Mouse (Mus musculus) embryonic facial prominence, embryonic 13.5 days (tissue): ENCODE results near the gene Sptbn4. TPM values are rescaled to one million over a fixed set of nuclear protein-coding genes. Genes with fewer than 3 reads are reported as not detected.

ENCODE experiments used
- ATAC-seq: fragments of 200-750 bp; cut with Nextera tagmentation; 2 replicates; pipeline ENCODE4 v1.8.0; 2017; ENCODE audit warnings: low read depth; ENCODE audit not compliant: insufficient number of reproducible peaks, insufficient read depth, low FRiP score, low TSS enrichment
- H3K27ac ChIP-seq: fragments of 300-500 bp; sonication (generic); 2 replicates; pipeline ENCODE4 v1.5.1; 2015; ENCODE audit warnings: moderate library complexity, mild to moderate bottlenecking, inconsistent platforms
- H3K27me3 ChIP-seq: fragments of 300-500 bp; sonication (generic); 2 replicates; pipeline ENCODE4 v1.6.1; 2015; ENCODE audit warnings: mild to moderate bottlenecking, inconsistent platforms
- H3K36me3 ChIP-seq: fragments of 300-500 bp; sonication (generic); 2 replicates; pipeline ENCODE4 v1.6.1; 2015; ENCODE audit warnings: mild to moderate bottlenecking, inconsistent platforms
- H3K4me1 ChIP-seq: fragments of 300-500 bp; sonication (generic); 2 replicates; pipeline ENCODE4 v1.6.1; 2015; ENCODE audit warnings: inconsistent platforms
- H3K4me2 ChIP-seq: fragments of 300-500 bp; sonication (generic); 2 replicates; pipeline ENCODE4 v1.6.1; 2015; ENCODE audit warnings: moderate library complexity, mild to moderate bottlenecking, inconsistent platforms
- H3K4me3 ChIP-seq: fragments of 300-500 bp; sonication (generic); 2 replicates; pipeline ENCODE4 v1.5.1; 2015; ENCODE audit warnings: mild to moderate bottlenecking, inconsistent platforms
- H3K9ac ChIP-seq: fragments of 300-500 bp; sonication (generic); 2 replicates; pipeline ENCODE4 v1.6.1; 2015; ENCODE audit warnings: mild to moderate bottlenecking, inconsistent platforms
- H3K9me3 ChIP-seq: fragments of 300-500 bp; sonication (generic); 2 replicates; pipeline ENCODE4 v1.6.1; 2016; ENCODE audit warnings: inconsistent platforms
- WGBS: fragments of 180-500 bp; shearing (Covaris S2); methylation state at CpG from one replicate; pipeline ENCODE4 v1.1.7; 2015; ENCODE audit warnings: mixed read lengths; 5-methylcytosine and 5-hydroxymethylcytosine counted together
- polyA plus RNA-seq: library from polyadenylated mRNA; unstranded; fragments of >200 nt; fragmentation: Nextera tagmentation; extraction: Ambion mirVana; gene quantifications from 2 replicates; pipeline ENCODE4 v1.2.1, GENCODE M21; 2015

Sptbn4 gene
- polyA plus RNA-seq, 1 experiment from 2014 or later: 0.73 TPM

DNA sequence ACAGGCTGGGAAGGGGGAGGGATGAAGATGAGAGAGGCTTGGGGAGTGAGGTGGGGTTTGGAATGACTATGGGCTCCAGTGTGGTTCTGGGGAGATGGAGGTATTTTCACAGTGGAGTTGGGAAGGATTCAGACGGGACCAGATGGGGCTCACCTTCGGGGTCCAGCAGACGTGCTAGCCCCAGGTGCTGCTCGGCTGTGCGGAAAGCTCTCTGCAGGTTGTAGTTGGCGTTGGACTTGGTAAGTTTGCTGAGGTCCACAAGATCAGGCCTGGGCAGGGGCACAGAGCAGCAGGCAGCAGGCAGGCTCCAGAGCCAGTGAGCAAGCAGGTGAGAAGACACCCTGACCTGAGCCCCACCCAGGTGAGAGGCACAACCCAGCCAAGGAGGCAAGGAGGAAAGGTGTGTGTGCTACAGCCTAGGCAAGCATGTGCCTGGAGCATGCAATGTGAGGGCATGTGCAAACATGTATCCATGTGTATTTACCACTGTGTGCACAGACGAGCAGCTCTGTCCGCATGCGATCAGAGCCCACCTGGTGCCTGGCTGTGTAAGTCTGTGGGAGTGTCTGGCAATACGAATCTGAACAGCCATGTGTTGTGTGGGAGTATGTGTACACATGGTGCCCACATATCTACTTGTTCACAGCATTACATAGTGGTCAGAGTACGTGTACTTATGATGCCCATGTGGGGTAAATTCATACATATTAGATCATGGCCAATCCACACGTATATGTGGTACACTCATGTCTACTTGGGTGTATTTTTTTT is 23.7 kb downstream of the Sptbn4 start:
- Histone ChIP-seq H3K27ac (no peak overlapping the region), H3K4me3 (no peak overlapping the region), H3K27me3 (no peaks in the 10 kb centered on the region), H3K4me1 (no peaks in the 10 kb centered on the region), H3K36me3 (no peaks in the 10 kb centered on the region), H3K4me2 (no peak overlapping the region), H3K9ac (no peak overlapping the region), H3K9me3 (peaks cover 5% of the 10 kb centered on the region; the same call in 1 of the 2 replicates)
- 83% methylated on average over 12 of the region's 12 CpGs for WGBS
- no peak for ATAC-seq

DNA sequence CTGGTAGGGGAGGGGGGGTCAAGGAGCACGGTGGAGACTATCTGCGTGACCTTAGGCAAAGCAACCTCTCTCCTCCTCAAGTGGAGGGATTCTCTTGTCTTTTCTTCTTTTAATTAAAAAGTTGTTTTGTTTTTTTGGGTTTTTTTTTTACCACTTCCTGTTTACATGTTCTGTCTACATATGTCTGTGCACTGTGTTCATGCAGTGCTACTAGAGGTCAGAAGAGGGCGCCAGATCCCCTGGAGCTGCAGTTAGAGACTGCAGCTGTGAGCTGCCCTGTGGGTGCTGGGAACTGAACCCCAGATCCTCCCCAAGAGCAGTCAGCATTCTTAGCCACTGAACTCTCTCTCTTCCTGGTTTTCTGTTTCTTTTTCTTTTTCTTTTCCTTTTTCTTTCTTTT is 28.4 kb downstream of the Sptbn4 start:
- no peak for ATAC-seq
- Histone ChIP-seq H3K27ac (no peak overlapping the region), H3K4me2 (no peak overlapping the region), H3K36me3 (no peaks in the 10 kb centered on the region), H3K9me3 (peaks cover 4% of the 10 kb centered on the region; the same call in 1 of the 2 replicates), H3K27me3 (no peaks in the 10 kb centered on the region), H3K9ac (no peak overlapping the region), H3K4me3 (no peak overlapping the region), H3K4me1 (no peaks in the 10 kb centered on the region)
- 66% methylated on average over 3 of the region's 3 CpGs for WGBS

DNA sequence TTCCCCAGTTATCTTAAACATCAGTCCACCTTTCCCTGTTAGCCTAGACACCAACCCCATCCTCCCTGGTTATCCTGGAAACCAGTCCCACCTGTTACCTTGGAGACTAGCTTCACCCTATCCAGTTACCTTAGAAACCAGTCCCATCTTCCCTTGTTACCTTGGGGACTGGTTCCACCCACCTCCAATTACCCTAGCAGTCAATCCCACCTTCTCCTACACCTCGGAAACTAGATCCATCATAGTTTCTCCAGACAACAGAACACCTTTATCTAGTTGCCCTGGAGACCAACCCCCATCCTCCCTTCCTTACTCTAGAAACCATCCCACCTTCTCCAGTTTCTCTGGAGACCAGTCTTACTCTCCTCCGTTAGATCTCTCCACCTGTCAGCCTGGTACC is 30.3 kb downstream of the Sptbn4 start:
- no peak overlapping the region for H3K4me2 ChIP-seq
- no peak overlapping the region for H3K4me3 ChIP-seq
- no peaks in the 10 kb centered on the region for H3K4me1 ChIP-seq
- no peak overlapping the region for H3K9ac ChIP-seq
- no peaks in the 10 kb centered on the region for H3K36me3 ChIP-seq
- 72% methylated on average over 2 of the region's 2 CpGs for WGBS
- H3K9me3 ChIP-seq: peaks cover 4% of the 10 kb centered on the region; the same call in 1 of the 2 replicates
- H3K27me3 ChIP-seq: no peaks in the 10 kb centered on the region
- H3K27ac ChIP-seq: no peak overlapping the region
- ATAC-seq: no peak

DNA sequence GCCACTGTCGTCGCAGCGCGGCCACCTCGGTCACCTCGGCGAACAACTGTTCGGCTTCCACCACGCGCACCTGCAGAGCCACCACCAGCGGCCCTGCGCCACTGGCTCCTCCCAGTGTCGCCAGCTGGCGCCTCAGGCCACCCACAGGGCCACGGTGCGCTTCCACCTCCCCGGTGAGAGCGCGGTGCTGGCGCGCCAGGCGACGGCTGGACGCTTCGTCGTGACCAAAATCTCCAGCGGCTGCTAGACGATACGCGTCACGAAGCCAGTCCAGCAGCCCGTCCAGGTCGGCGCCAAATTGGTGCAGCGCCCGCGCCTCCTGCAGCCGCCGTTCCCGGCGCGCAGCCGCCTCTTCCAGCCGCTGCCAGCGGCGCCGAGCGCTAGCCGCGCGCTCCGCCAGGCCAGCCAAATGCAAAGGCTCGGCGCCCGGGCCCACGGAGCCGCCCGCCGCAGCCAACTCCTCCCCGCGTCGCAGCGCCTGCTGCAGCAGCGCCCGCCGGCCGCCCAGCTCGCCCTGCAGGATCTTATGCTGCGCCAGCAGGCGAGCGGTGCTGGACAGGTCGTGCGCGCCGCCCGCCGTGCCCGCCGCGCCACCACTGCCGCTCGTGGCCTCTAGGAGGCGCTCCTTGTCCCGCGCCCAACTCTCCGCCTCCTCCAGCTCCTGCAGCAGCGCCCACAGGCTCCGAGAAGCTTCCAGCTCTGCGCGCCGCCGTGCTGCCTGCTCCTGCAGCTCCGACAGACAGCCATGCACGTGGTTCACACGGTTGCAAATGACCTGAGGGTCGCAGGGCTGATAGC is 38.9 kb downstream of the Sptbn4 start:
- peak overlapping the region; percentile 65 for H3K9ac ChIP-seq
- ATAC-seq: peak; percentile 66; the same call in 1 of the 2 replicates
- H3K9me3 ChIP-seq: peaks cover 4% of the 10 kb centered on the region; the same call in 1 of the 2 replicates
- WGBS: under 1% methylated on average over 96 of the region's 96 CpGs
- no peak overlapping the region for H3K27ac ChIP-seq
- H3K4me3 ChIP-seq: peak overlapping the region; percentile 54
- peaks cover 24% of the 10 kb centered on the region for H3K4me1 ChIP-seq
- peaks cover 72% of the 10 kb centered on the region for H3K27me3 ChIP-seq
- H3K4me2 ChIP-seq: peak overlapping the region; percentile 88
- H3K36me3 ChIP-seq: no peaks in the 10 kb centered on the region

DNA sequence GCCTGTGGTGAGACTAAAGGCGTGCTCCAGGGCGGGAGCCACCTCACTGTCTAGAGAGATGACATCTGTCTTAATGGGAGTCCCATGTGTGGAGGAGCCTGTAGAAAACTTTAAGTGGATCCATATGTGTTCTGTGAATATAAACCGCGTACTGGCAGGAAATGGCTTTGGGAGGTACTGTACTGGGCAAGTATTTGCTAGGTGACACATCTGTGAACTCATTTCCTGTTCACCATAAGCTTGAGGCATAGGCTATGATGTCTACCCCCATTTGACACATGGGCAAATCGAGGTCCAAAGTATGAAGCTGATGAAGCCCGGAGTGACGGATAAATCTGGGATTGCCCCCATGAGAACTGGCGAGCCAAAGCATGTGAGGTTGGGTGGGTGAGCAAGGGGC is 39.7 kb downstream of the Sptbn4 start:
- no peak for ATAC-seq
- 33% methylated on average over 8 of the region's 8 CpGs for WGBS

DNA sequence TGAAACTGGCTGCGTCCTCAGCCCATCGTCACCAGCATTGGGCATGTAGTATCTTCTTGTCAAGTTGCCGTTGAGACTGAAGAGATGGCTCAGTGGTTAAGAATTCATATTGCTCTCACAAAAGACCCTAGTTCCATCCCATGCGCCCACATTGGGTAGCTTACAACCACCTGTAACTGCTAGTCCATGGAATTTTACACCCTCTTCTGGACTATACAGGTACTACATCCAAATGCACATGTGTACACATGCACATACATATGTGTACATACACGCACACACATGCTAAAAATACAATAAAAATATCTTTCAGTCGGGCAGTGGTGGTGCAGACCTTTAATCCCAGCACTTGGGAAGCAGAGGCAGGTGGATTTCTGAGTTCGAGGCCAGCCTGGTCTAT is 41.0 kb downstream of the Sptbn4 start:
- Histone ChIP-seq H3K27ac (no peak overlapping the region), H3K9me3 (peaks cover 9% of the 10 kb centered on the region; the same call in 1 of the 2 replicates), H3K4me3 (no peak overlapping the region), H3K4me2 (no peak overlapping the region), H3K36me3 (no peaks in the 10 kb centered on the region), H3K9ac (no peak overlapping the region), H3K4me1 (peaks cover 24% of the 10 kb centered on the region), H3K27me3 (peaks cover 92% of the 10 kb centered on the region)
- WGBS: 83% methylated on average over 7 of the region's 7 CpGs
- no peak for ATAC-seq

More for the DNA sequence above, 39.7 kb downstream of the Sptbn4 start:
- H3K27me3 ChIP-seq: peaks cover 80% of the 10 kb centered on the region
- no peak overlapping the region for H3K9ac ChIP-seq
- H3K4me3 ChIP-seq: peak overlapping the region; percentile 54
- H3K27ac ChIP-seq: no peak overlapping the region
- peaks cover 24% of the 10 kb centered on the region for H3K4me1 ChIP-seq
- peaks cover 9% of the 10 kb centered on the region; the same call in 1 of the 2 replicates for H3K9me3 ChIP-seq
- no peaks in the 10 kb centered on the region for H3K36me3 ChIP-seq
- H3K4me2 ChIP-seq: peak overlapping the region; percentile 88

DNA sequence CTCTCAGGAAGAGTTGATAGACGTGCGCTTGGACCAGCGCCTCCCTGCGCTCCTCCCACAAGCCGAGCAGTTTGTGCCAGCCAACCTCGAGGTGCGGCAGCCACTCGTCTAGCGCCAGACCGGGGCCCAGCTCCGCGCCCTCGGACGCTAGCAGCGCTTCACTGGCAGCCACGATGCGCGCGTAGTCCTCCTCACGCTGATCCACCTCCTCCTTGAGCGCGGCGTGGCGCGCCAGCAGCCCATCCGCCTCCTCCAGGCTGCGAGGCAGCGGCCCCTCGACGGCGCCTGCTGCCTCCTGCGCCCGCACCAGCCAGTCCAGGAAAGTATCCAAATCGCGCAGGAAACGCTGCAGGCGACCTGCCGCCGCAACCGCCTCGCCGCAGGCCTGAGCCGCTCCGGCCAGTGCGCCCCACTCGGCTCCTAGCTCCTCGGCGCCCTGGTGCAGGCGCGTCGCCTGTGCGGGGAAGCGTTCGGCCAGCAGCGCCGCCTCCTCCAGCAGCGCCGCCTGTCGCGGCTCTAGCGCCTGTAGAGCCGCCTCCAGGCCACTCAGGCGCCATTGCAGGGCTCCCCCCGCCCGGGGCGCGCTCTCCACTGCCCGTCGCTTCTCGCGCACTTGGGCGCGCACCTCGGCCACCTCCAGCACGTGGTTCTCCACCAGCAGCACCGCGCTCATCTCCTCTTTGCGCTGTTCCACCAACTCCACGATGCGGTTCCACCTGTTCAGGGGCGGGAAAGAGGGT is 43.1 kb downstream of the Sptbn4 start:
- Histone ChIP-seq H3K36me3 (no peaks in the 10 kb centered on the region), H3K27me3 (peaks cover 95% of the 10 kb centered on the region), H3K4me1 (peaks cover 24% of the 10 kb centered on the region), H3K27ac (no peak overlapping the region), H3K4me2 (peak overlapping the region; percentile 43), H3K9ac (no peak overlapping the region), H3K9me3 (peaks cover 9% of the 10 kb centered on the region; the same call in 1 of the 2 replicates), H3K4me3 (peak overlapping the region; percentile 26)
- 7% methylated on average over 75 of the region's 81 CpGs for WGBS
- no peak for ATAC-seq

DNA sequence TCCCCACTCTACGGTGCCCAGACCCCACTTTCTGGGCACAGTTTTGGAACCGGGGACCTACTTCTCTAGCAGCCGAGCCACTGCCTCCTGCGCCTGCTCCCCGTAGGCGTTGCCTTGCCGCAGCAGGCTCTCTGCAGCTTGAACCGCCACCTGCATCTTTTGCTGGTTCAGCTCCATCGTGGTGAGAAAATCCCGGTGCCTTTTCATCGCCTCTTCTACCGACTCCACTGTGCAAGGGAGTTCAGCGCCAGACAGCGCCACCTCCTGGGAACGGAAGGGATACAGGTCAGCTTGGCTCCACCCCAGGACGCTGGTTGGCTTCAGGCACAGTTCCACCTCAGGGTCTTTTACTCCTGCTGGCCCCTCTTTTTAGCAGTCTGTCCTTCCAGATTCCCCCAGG is 44.8 kb downstream of the Sptbn4 start:
- no peak overlapping the region for H3K9ac ChIP-seq
- H3K36me3 ChIP-seq: no peaks in the 10 kb centered on the region
- 10% methylated on average over 16 of the region's 16 CpGs for WGBS
- no peak overlapping the region for H3K4me2 ChIP-seq
- peaks cover 93% of the 10 kb centered on the region for H3K27me3 ChIP-seq
- no peak for ATAC-seq
- no peak overlapping the region for H3K27ac ChIP-seq
- 0 out of 2 replicates have a peak overlapping the region, but pooled peaks have one; percentile 3 for H3K4me3 ChIP-seq
- H3K9me3 ChIP-seq: peaks cover 9% of the 10 kb centered on the region; the same call in 1 of the 2 replicates
- H3K4me1 ChIP-seq: peaks cover 7% of the 10 kb centered on the region; the same call in 1 of the 2 replicates

DNA sequence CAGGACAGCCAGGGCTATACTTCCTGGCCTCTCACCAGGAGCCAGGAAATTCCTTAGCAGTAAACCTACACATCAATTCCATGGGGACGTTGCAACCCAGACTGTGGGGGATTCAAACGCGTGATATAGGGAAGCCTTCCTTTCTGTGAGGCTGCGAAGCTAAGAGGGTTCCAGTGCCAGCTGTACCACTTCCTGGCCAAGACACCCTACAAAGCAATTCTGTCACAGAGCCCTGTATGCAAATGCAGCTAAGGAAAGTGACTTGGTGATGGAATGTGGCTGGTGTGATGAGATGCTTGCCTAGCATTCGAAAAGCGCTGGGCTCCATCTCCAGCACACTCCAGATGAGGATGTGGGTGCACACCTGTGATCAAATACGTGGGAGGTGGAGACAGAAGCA is 46.9 kb downstream of the Sptbn4 start:
- Histone ChIP-seq H3K4me1 (peaks cover 14% of the 10 kb centered on the region), H3K4me2 (no peak overlapping the region), H3K4me3 (no peak overlapping the region), H3K27me3 (peaks cover 93% of the 10 kb centered on the region), H3K9ac (no peak overlapping the region), H3K9me3 (peaks cover 7% of the 10 kb centered on the region; the same call in 1 of the 2 replicates), H3K27ac (no peak overlapping the region), H3K36me3 (no peaks in the 10 kb centered on the region)
- 79% methylated on average over 7 of the region's 7 CpGs for WGBS
- no peak for ATAC-seq

DNA sequence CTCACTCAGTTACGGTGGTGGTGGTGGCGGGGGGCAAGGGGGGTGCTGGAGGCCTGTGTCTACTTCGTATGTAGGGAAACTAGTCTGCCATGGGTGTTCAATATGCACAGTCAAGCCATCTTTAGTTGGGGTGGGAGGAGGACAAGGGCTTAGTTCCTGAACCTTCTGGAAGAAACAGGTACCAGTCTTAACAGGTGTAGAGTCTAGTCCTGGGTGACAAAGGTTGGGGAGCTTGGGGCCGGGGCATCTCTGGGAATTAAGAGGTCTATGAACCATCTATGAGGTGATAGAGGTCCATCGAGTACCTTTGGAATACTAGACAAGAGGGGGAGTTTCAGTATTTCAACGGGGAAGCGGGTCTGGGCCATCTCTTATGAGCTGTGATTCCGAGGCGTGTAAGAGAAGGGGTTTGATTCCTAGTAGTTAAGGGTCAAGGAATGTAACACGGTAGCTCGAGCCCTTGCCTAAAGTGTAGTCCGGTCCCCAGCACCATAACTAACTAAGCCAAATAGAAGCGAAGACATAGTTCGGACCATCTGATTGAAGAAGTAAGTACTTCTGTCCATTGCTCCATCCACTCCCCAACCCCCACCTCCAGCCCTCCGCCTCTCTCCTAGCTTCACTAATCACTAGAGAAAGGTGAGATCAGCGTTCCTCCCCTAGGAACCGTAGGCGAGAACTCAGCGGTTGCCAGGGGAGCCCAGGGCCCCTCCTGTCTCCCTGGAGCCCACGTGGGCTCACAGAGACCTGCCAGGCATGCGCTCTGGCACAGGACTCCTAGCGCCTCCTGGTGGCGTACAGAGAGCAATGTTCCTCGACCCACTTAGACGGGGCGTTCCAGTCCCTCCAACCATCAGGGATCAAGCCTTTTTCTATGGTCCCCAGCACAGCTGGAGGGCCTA is 50.2 kb downstream of the Sptbn4 start:
- Histone ChIP-seq H3K9ac (no peak overlapping the region), H3K4me3 (peak overlapping the region; percentile 54), H3K4me1 (peaks cover 9% of the 10 kb centered on the region), H3K27ac (no peak overlapping the region), H3K9me3 (no peaks in the 10 kb centered on the region), H3K36me3 (no peaks in the 10 kb centered on the region), H3K4me2 (peak overlapping the region; percentile 82), H3K27me3 (peaks cover 89% of the 10 kb centered on the region)
- no peak for ATAC-seq
- 18% methylated on average over 26 of the region's 26 CpGs for WGBS
